ENCODE assay signal across 9 mouse cellular contexts in the genomic region with DNA sequence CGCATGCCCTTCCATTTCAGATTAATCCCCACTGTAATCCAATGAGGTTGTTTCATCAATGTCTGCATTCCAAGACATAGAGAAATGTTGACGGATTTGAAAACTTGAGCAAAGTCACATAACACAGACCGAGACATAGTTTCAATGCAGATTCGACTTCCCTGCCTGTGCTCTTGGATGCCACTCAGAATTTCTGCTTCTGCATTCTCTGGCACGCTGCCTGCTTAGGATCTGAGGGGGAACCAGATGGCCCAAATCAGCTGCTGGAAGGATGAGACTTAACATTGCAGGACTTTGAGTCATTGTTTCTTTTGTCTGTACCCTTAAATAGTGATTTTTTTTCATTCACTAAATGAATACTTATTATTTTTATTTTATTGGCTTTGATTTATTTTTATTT.
DNase-seq lines count a peak whose midpoint lies in the region; ATAC-seq lines count a peak whose summit lies in the region.
"Had no signal": no experiment of that assay in that cellular context is flagged by ENCODE, and none has a peak within 500 bp of the region (broad histone marks: within the 10 kb centered on the region; RNA-seq: fewer than 3 reads in every experiment).

No protein-coding gene starts in this region.

- no peaks in the 10 kb centered on the region for H3K4me1 ChIP-seq in stomach, embryonic 14.5 days (ENCODE audit: control insufficient read depth, insufficient read depth, low read length)
- H3K4me1 ChIP-seq: embryonic facial prominence, embryonic 12.5 days had no signal

- no peaks in the 10 kb centered on the region for H3K36me3 ChIP-seq in stomach, embryonic 14.5 days (ENCODE audit: control insufficient read depth, insufficient read depth, low read length)
- H3K36me3 ChIP-seq: embryonic facial prominence, embryonic 12.5 days had no signal

- no peak overlapping the region for H3K27ac ChIP-seq in stomach, embryonic 14.5 days (ENCODE audit: low read length)
- H3K27ac ChIP-seq: embryonic facial prominence, embryonic 12.5 days had no signal

- H3K27me3 ChIP-seq in stomach, embryonic 14.5 days (ENCODE audit: control insufficient read depth, insufficient read depth, low read length) = no peaks in the 10 kb centered on the region
- H3K27me3 ChIP-seq: embryonic facial prominence, embryonic 12.5 days had no signal

- intact Hi-C loops in gastrocnemius, postnatal 14 days (cut with DNase I; ENCODE audit: low total_unique reads) = no loop called here

- no peak overlapping the region for H3K9ac ChIP-seq in stomach, embryonic 14.5 days (replicated peaks; ENCODE audit: low read depth, low read length)
- H3K9ac ChIP-seq: embryonic facial prominence, embryonic 12.5 days had no signal

- peak; percentile 65; the same call in 1 of the 2 replicates for ATAC-seq in stomach, embryonic 14.5 days (ENCODE audit: insufficient number of reproducible peaks, insufficient read depth, low FRiP score, low read depth)

- H3K9me3 ChIP-seq in stomach, embryonic 14.5 days (ENCODE audit: control insufficient read depth, low read depth, low read length) = no peaks in the 10 kb centered on the region
- H3K9me3 ChIP-seq: embryonic facial prominence, embryonic 12.5 days had no signal

- H3K4me3 ChIP-seq in stomach, embryonic 14.5 days (ENCODE audit: low read depth, low read length) = no peak overlapping the region
- H3K4me3 ChIP-seq: embryonic facial prominence, embryonic 12.5 days had no signal

- 37% methylated on average over 5 of the region's 5 CpGs for WGBS in stomach, embryonic 14.5 days

- DNase-seq in gastrocnemius, postnatal 14 days = peak; percentile 33
- DNase-seq in gastrocnemius, postnatal 25 days = no peak
- DNase-seq in testis, postnatal 10 days (ENCODE audit: low spot score) = peak; percentile 57
- no peak for DNase-seq in testis, postnatal 14 days (ENCODE audit: low spot score)
- DNase-seq in layer of hippocampus, postnatal 25 days (ENCODE audit: extremely low spot score in 1 of 2, low spot score in 1 of 2) = peak; percentile 27 to 65
- DNase-seq in adrenal gland, postnatal 25 days = no peak
- no peak for DNase-seq in urinary bladder, adult 2 months (ENCODE audit: low spot score)

- no peak overlapping the region for H3K4me2 ChIP-seq in stomach, embryonic 14.5 days (replicated peaks; ENCODE audit: low read depth, low read length)
- H3K4me2 ChIP-seq: embryonic facial prominence, embryonic 12.5 days had no signal

Comparison
In these comparisons a context has a peak if more than half of its experiments do, and no peak if none do; other contexts are left out.
1. DNase-seq: peak in gastrocnemius, postnatal 14 days (single experiment), testis, postnatal 10 days (single experiment) and layer of hippocampus, postnatal 25 days (2 of 2); none in gastrocnemius, postnatal 25 days (single experiment), testis, postnatal 14 days (single experiment), adrenal gland, postnatal 25 days (single experiment) and urinary bladder, adult 2 months (single experiment).